Mouse (Mus musculus): Measurements from ENCODE around the gene Saxo2. TPM values are rescaled to one million over a fixed set of nuclear protein-coding genes. Genes with fewer than 3 reads are reported as not detected.

Saxo2 gene
- polyA plus RNA-seq (2011; ENCODE audit: insufficient read length, low read depth, missing spikeins), result 2.0 and 2.9 TPM in 2 replicates

DNA sequence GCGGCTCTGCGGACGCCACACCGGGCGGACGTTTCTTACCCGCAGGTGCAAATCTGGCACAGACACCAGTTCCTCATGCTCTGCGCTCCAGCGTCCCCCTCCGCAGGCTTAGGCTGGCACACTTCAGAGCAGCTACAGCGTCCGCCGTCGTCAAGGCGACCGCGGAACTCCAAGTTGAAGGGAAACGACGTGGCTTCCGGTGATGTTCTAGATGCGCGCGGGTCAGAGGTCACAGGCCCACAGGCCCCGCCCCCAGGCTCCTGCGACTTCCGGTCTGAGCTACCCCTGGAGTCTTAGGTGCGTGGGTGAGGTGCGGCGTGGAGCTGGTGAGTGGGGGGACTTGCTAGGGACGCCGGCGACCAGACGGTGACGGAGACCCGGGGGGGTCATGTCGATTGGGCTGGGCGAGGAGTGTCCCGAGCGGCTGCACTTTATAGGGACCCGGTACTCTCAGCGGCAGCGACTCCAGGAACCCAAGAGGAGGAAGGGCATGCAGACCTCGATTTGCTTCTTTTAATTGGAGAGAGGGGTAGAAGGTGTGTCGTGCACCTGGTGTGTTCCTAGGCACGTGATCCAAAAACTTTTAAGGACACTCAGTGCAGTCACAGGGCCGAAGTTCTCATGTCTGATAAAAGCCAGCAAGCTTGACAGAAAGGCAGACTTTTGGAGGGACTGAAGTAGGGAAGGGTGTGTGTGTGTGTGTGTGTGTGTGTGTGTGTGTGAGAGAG is at the start of gene Saxo2, which contains the start of gene Efl1:
Gene Saxo2 (minus strand): TSS at position 176 of the 728 bp plus-strand sequence.
Gene Efl1 (plus strand): TSS at position 262 of the 728 bp plus-strand sequence.
- peak within 1 kb of the TSS; percentile 10; the same call in 1 of the 2 replicates for H3K27ac ChIP-seq (ENCODE audit: insufficient read depth, low read length)
- H3K4me1 ChIP-seq (ENCODE audit: control insufficient read depth, insufficient read depth, low read length), result 0 out of 2 replicates have a peak, but pooled peaks cover 5% of the 10 kb centered on the region
- H3K4me3 ChIP-seq (ENCODE audit: insufficient read depth, low read length), result peak within 1 kb of the TSS; percentile 88
- TF ChIP-seq CTCF (IDR thresholded peaks at IDR 0.05; ENCODE audit: borderline replicate concordance, insufficient read depth, low read length), result no peak
- peak; percentile 64 for TF ChIP-seq POLR2A (IDR thresholded peaks at IDR 0.05; ENCODE audit: low read depth, low read length)

DNA sequence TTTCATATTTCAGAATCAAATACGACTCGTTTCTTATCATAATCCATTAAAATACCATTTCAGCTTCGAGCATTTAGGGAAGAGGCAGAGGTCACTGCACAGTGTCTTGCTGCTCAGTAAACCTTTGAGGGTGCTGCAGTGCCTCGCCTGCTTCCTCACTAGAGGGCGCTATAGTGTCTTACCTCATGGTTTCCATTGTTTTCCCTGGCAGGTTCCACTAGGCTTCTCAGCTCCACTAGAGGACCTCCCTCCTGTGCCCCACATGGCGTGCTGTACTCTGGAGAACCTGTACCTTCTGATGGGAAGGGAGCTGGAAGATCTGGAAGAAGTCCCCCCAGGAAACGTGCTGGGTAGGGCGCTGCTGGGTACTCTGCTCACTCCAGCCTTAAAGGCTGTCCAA is 49.3 kb upstream of the Saxo2 start:
- H3K27ac ChIP-seq (ENCODE audit: insufficient read depth, low read length), result no peak overlapping the region
- H3K4me3 ChIP-seq (ENCODE audit: insufficient read depth, low read length), result no peak overlapping the region
- no peak for TF ChIP-seq POLR2A (IDR thresholded peaks at IDR 0.05; ENCODE audit: low read depth, low read length)
- peak; percentile 33; the same call in 1 of the 2 replicates for TF ChIP-seq CTCF (IDR thresholded peaks at IDR 0.05; ENCODE audit: borderline replicate concordance, insufficient read depth, low read length)
- no peaks in the 10 kb centered on the region for H3K4me1 ChIP-seq (ENCODE audit: control insufficient read depth, insufficient read depth, low read length)

GRCm38 (mm10) chr7:82691021-82691738 is 42.9 kb upstream of the Saxo2 start:
- peaks cover 2% of the 10 kb centered on the region; the same call in 1 of the 2 replicates for H3K4me1 ChIP-seq (ENCODE audit: control insufficient read depth, insufficient read depth, low read length)
- no peak overlapping the region for H3K27ac ChIP-seq (ENCODE audit: insufficient read depth, low read length)
- H3K4me3 ChIP-seq (ENCODE audit: insufficient read depth, low read length), result no peak overlapping the region
- TF ChIP-seq CTCF (IDR thresholded peaks at IDR 0.05; ENCODE audit: borderline replicate concordance, insufficient read depth, low read length) (no peak), POLR2A (IDR thresholded peaks at IDR 0.05; ENCODE audit: low read depth, low read length) (no peak)

DNA sequence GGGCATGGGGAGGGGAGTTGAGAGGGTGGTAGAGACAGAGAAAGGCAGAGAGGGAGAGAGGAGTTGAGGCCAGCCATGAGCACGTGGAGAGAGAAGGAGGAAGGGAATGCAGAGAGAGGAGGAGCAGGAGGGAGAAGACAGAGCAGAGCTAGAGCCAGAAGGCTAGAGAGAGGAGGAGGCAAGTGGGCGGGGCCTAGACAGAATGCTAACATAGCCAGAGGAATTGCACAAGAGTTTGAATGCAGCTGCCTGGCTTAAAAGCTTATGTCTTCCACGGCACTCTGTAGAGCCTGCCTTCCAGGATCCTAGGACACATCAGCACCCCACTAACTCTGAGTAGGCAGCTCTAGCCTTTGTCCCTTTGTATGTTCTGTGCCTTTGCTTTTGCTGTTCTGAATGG is 40.4 kb upstream of the Saxo2 start:
- Histone ChIP-seq H3K4me1 (ENCODE audit: control insufficient read depth, insufficient read depth, low read length) (peaks cover 2% of the 10 kb centered on the region; the same call in 1 of the 2 replicates), H3K4me3 (ENCODE audit: insufficient read depth, low read length) (no peak overlapping the region), H3K27ac (ENCODE audit: insufficient read depth, low read length) (no peak overlapping the region)
- TF ChIP-seq POLR2A (IDR thresholded peaks at IDR 0.05; ENCODE audit: low read depth, low read length), result no peak
- no peak for TF ChIP-seq CTCF (IDR thresholded peaks at IDR 0.05; ENCODE audit: borderline replicate concordance, insufficient read depth, low read length)

GRCm38 (mm10) chr7:82679901-82680300 is 31.6 kb upstream of the Saxo2 start:
- TF ChIP-seq POLR2A (IDR thresholded peaks at IDR 0.05; ENCODE audit: low read depth, low read length), result no peak
- no peak for TF ChIP-seq CTCF (IDR thresholded peaks at IDR 0.05; ENCODE audit: borderline replicate concordance, insufficient read depth, low read length)
- Histone ChIP-seq H3K4me1 (ENCODE audit: control insufficient read depth, insufficient read depth, low read length) (no peaks in the 10 kb centered on the region), H3K4me3 (ENCODE audit: insufficient read depth, low read length) (no peak overlapping the region), H3K27ac (ENCODE audit: insufficient read depth, low read length) (0 out of 2 replicates have a peak overlapping the region, but pooled peaks have one; percentile 13)

DNA sequence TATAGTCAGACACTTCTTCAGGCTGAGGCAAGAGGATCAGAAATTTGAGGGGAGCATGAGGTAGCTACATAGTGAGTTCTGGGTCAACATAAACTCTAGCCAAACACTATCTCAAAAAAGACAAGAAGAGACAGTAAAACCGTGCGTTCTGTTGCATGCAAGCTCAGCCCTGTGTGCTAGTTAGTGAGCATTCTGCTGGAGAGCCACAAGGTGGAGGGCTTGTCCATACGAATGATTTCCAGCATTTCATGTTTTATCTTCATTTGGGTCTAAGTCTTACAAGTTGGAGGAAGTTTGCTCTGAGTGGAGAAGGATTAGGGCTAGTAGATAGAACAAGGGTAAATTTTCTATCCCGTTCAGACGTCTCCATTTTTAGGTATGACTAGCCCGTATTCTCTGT is 28.5 kb upstream of the Saxo2 start:
- Histone ChIP-seq H3K4me1 (ENCODE audit: control insufficient read depth, insufficient read depth, low read length) (no peaks in the 10 kb centered on the region), H3K27ac (ENCODE audit: insufficient read depth, low read length) (no peak overlapping the region), H3K4me3 (ENCODE audit: insufficient read depth, low read length) (no peak overlapping the region)
- TF ChIP-seq POLR2A (IDR thresholded peaks at IDR 0.05; ENCODE audit: low read depth, low read length) (no peak), CTCF (IDR thresholded peaks at IDR 0.05; ENCODE audit: borderline replicate concordance, insufficient read depth, low read length) (peak; percentile 44; the same call in 1 of the 2 replicates)

- H3K27ac ChIP-seq (ENCODE audit: insufficient read depth, low read length), result no peak overlapping the region
- no peaks in the 10 kb centered on the region for H3K4me1 ChIP-seq (ENCODE audit: control insufficient read depth, insufficient read depth, low read length)
- no peak overlapping the region for H3K4me3 ChIP-seq (ENCODE audit: insufficient read depth, low read length)
- TF ChIP-seq CTCF (IDR thresholded peaks at IDR 0.05; ENCODE audit: borderline replicate concordance, insufficient read depth, low read length) (no peak), POLR2A (IDR thresholded peaks at IDR 0.05; ENCODE audit: low read depth, low read length) (no peak)
Measured at GRCm38 (mm10) chr7:82676001-82676400, 27.7 kb upstream of the Saxo2 start.

DNA sequence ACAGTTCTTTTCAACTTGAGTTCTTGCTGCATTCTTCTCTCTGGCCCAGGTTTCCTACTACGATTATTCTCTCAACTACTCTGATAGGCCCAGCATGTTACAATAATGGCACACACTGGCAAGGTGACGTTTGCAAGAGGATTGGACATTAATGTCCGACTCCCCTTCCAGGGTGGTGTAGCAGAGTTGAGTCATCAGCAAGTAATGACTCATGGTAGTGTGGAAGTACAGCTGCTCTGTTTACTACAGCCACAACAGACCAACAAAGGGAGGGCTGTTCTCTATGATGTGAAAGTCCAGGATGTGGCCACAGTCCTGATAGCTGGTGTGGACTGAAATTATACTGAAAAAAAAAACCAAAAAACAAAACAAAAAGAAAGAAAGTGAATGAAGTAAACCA is 16.3 kb upstream of the Saxo2 start:
- TF ChIP-seq POLR2A (IDR thresholded peaks at IDR 0.05; ENCODE audit: low read depth, low read length), result no peak
- no peak for TF ChIP-seq CTCF (IDR thresholded peaks at IDR 0.05; ENCODE audit: borderline replicate concordance, insufficient read depth, low read length)
- Histone ChIP-seq H3K27ac (ENCODE audit: insufficient read depth, low read length) (no peak overlapping the region), H3K4me3 (ENCODE audit: insufficient read depth, low read length) (no peak overlapping the region), H3K4me1 (ENCODE audit: control insufficient read depth, insufficient read depth, low read length) (peaks cover 11% of the 10 kb centered on the region)

DNA sequence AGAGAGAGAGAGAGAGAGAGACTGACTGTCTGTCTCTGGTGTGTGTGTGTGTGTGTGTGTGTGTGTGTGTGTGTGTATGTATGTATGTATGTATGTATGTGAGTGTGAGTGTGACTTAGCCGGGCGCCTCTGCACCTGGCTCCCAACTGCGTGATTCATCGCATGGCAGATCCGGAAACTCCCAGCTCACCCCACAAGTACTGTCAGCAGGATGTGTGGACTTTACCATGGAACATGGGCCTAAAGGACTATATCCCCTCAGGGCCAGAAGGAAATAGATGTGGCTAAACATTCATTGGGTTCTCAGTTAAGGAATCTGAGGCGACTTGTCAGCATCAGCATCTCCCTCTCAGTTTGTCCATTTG is 735 bp upstream of the Saxo2 start:
- Histone ChIP-seq H3K4me1 (ENCODE audit: control insufficient read depth, insufficient read depth, low read length) (0 out of 2 replicates have a peak, but pooled peaks cover 5% of the 10 kb centered on the region), H3K4me3 (ENCODE audit: insufficient read depth, low read length) (peak overlapping the region; percentile 88), H3K27ac (ENCODE audit: insufficient read depth, low read length) (peak overlapping the region; percentile 10; the same call in 1 of the 2 replicates)
- TF ChIP-seq POLR2A (IDR thresholded peaks at IDR 0.05; ENCODE audit: low read depth, low read length) (no peak), CTCF (IDR thresholded peaks at IDR 0.05; ENCODE audit: borderline replicate concordance, insufficient read depth, low read length) (no peak)
